Mouse (Mus musculus): ENCODE results near the gene Cfap97. TPM values are rescaled to one million over a fixed set of nuclear protein-coding genes. Genes with fewer than 3 reads are reported as not detected.

The Cfap97 gene
- 13.2 TPM for polyA plus RNA-seq (2017; shearing (Covaris generic))

DNA sequence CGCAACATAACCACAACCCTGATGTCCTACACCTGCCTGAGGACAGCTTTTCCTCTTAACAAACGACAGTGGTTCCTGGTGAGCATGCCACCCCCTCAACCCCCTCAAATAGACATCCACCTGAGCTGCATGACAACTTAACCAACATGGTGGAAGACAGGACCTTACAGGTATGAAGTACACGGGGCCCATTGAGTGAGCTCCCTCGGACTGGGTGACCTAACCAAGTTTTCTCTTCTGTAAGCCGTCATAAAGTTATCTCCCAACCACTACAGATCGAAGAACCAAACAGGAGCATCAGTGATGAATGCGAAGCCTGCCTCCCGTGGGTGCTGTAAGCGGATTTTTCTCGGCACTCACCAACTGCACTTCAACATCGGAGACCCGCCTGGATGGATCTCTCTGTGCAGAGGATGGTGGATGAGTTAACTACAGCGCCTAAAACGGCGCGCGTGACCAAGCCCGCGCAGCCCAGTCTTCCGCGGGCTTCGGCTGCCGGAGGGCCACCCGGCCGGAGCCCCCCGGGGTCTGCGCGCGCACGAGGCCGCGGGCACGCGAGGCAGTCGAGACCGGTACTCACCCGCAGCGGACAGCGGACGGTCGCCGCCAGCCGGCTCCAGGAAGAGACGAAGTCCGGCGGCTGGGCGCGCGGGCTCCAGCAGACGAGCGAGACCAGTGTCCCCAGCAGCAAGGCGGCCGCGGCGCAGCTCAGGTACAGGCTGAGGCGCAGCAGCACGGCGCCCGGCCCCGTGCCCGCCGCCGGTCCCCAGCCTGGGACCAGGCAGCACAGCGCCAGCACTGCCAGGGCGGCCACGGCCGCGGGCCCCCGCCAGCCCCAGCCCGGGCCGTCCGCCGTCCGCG, at the start of gene Cfap97:
Gene Cfap97 (plus strand): TSS at position 570 of the 861 bp plus-strand sequence.

DNA sequence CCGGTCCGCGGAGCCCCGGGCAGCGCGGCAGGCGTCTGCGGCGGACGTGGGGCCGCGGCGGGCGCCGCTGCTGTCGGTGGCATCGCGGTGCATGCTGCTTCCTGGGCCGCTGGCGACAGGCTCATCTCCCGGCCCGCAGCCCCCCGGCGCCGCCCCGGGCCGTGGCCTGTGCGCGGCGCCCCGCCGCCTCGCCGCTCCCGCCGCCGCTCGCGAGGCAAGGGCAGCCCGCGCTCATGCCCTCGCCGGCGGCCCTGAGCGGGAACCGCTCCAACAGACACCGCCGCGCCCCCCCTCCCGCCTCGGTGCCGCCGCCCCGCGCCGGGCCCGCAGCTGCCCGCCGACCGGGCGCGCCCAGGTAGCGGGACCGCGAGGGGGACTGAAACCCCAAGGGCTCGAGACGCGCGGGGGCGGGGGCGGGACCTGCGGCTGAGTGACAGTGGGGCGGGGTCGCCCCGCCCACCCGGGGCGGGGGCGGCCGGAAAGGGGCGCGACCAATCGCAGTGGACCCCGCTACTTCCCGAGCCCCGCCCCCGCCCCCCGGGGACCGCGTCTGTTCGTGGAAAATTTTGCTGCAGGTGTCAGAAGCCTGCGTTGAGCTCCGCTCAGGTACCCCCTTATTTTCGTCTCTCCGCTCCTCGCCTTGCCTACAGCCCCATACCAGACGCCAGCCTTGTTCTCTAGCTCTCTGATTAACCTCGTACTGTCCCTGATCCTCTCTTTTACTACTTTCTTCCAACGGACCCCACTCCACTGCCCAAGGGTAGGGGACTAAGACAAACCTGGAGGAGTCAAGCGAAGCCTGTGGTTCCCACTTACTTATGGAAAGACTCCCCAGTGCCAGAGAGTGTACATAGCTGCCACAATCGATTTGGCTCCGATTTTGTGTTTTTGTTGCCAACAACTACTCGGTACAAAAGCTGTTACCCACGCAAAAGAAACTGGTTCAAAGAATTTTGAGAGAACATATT, 777 bp downstream of the Cfap97 start, which contains the start of gene Snx25:
Gene Snx25 (minus strand): TSS at position 96 of the 968 bp plus-strand sequence.

DNA sequence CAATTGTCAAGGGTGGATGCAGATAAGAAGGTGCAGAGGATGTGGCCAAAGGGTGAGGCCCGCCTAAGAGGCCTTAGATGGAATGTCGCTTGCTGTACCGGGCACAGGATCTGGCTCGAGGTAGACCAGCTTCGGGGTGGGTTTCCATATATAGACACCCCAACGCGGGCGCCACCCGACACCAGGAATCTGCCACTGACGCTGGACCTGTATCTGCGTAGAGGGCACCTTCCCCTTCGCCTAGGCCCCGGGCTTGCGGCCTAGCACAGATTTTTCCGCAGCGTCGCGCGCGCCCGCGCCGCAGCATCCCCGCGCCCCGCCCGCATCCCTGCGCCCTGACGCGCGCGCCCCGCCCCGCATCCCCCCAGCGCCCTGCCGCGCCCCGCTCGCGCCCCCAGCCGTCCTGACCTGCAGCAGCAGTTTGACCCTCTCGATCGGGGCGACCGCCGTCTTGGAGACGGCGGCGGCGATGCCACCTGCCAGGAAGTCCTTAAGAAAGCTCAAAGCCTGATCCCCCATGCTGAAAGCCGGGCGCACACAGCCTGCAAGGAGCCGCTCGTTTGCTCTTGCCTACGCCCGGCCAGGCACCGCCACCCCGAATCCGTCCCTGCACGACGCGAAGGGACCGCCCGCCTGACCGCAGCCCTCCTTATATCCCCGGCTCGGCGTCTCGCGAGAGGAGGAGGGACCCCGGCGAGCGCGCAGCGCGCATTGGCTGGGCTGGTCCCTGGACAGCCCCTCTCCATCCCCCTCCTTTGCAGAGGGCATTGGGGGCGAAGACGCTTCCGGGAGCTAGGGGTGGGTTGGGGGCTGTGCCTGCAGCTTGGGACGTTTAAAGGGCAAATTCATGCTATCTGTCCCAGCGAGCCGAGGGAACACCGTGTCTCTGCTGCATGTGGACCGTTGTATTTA, 59.1 kb downstream of the Cfap97 start, which contains the start of gene Slc25a4:
Gene Slc25a4 (minus strand): TSS at position 881 of the 912 bp plus-strand sequence.

Other genes starting within 250 kb of the Cfap97 start
- gene Ccdc110, start 217.2 kb upstream of the Cfap97 start, polyA plus RNA-seq (2017; shearing (Covaris generic)) = not detected
- gene 1700029J07Rik, start 176.5 kb upstream of the Cfap97 start, polyA plus RNA-seq (2017; shearing (Covaris generic)) = 2.9 TPM
- gene Ufsp2, start 176.2 kb upstream of the Cfap97 start, polyA plus RNA-seq (2017; shearing (Covaris generic)) = 17.2 TPM
- gene Lrp2bp, start 152.5 kb upstream of the Cfap97 start, polyA plus RNA-seq (2017; shearing (Covaris generic)) = 1.2 TPM
- gene Ankrd37, start 146.1 kb upstream of the Cfap97 start, polyA plus RNA-seq (2017; shearing (Covaris generic)) = 58.3 TPM
- gene Snx25, start 388 bp downstream of the Cfap97 start, polyA plus RNA-seq (2017; shearing (Covaris generic)) = 21.2 TPM
- 95.9 TPM for gene Slc25a4, start 59.5 kb downstream of the Cfap97 start, polyA plus RNA-seq (2017; shearing (Covaris generic))
- not detected for gene Helt, start 142.9 kb downstream of the Cfap97 start, polyA plus RNA-seq (2017; shearing (Covaris generic))